In genomic region chr9:74861561-74861980, GRCm38 (mm10) we compare ENCODE assay signal across 8 mouse cellular contexts. TPM values are rescaled to one million over a fixed set of nuclear protein-coding genes. Genes with fewer than 3 reads are reported as not detected.
DNase-seq lines count a peak whose midpoint lies in the region; ATAC-seq lines count a peak whose summit lies in the region.

Gene Onecut1, plus strand, starts transcription at chr9:74861921.

- H3K36me3 ChIP-seq in forebrain, embryonic 10.5 days (replicated peaks), result no peaks in the 10 kb centered on the region
- no peaks in the 10 kb centered on the region for H3K36me3 ChIP-seq in hindbrain, embryonic 16.5 days (ENCODE audit: control insufficient read depth, insufficient read depth, low read length)
- no peaks in the 10 kb centered on the region for H3K36me3 ChIP-seq in lung, embryonic 16.5 days (ENCODE audit: control insufficient read depth, insufficient read depth, low read length)
- H3K36me3 ChIP-seq in stomach, embryonic 14.5 days (ENCODE audit: control insufficient read depth, insufficient read depth, low read length), result no peaks in the 10 kb centered on the region

- under 1% methylated on average over 45 of the region's 45 CpGs for WGBS in forebrain, embryonic 10.5 days
- WGBS in hindbrain, embryonic 16.5 days, result under 1% methylated on average over 45 of the region's 45 CpGs
- 0% methylated on average over 26 of the region's 45 CpGs for WGBS in lung, embryonic 16.5 days
- 1% methylated on average over 35 of the region's 45 CpGs for WGBS in stomach, embryonic 14.5 days

- H3K9ac ChIP-seq in hindbrain, embryonic 16.5 days (ENCODE audit: low read depth, low read length), result peak within 1 kb of the TSS; percentile 62
- H3K9ac ChIP-seq in lung, embryonic 16.5 days (ENCODE audit: low read length), result peak within 1 kb of the TSS; percentile 47
- peak within 1 kb of the TSS; percentile 36; the same call in 1 of the 2 replicates for H3K9ac ChIP-seq in stomach, embryonic 14.5 days (replicated peaks; ENCODE audit: low read depth, low read length)

- ATAC-seq in hindbrain, embryonic 16.5 days, result peak; percentile 71
- peak; percentile 78 for ATAC-seq in lung, embryonic 16.5 days (ENCODE audit: low read depth)
- peak; percentile 51 for ATAC-seq in stomach, embryonic 14.5 days (ENCODE audit: insufficient number of reproducible peaks, insufficient read depth, low FRiP score, low read depth)
- no peak for ATAC-seq in monocyte, adult 5-6 weeks (replicated peaks; ENCODE audit: insufficient number of reproducible peaks, low FRiP score, low TSS enrichment, poor library complexity, severe bottlenecking)

- peak within 1 kb of the TSS; percentile 72 for H3K27ac ChIP-seq in forebrain, embryonic 10.5 days
- peak within 1 kb of the TSS; percentile 36; the same call in 1 of the 2 replicates for H3K27ac ChIP-seq in hindbrain, embryonic 16.5 days (ENCODE audit: low read depth, low read length)
- no peak within 1 kb of the TSS for H3K27ac ChIP-seq in lung, embryonic 16.5 days (ENCODE audit: low read length)
- H3K27ac ChIP-seq in stomach, embryonic 14.5 days (ENCODE audit: low read length), result peak within 1 kb of the TSS; percentile 21; the same call in 1 of the 2 replicates

- peak within 1 kb of the TSS; percentile 86 for H3K4me2 ChIP-seq in hindbrain, embryonic 16.5 days (ENCODE audit: low read length)
- H3K4me2 ChIP-seq in lung, embryonic 16.5 days (ENCODE audit: low read depth, low read length), result peak within 1 kb of the TSS; percentile 95
- H3K4me2 ChIP-seq in stomach, embryonic 14.5 days (replicated peaks; ENCODE audit: low read depth, low read length), result peak within 1 kb of the TSS; percentile 99

- peaks cover 100% of the 10 kb centered on the region for H3K27me3 ChIP-seq in forebrain, embryonic 10.5 days (ENCODE audit: poor library complexity, severe bottlenecking)
- H3K27me3 ChIP-seq in hindbrain, embryonic 16.5 days (replicated peaks; ENCODE audit: control insufficient read depth, insufficient read depth, low read length), result peaks cover 53% of the 10 kb centered on the region
- H3K27me3 ChIP-seq in lung, embryonic 16.5 days (ENCODE audit: control insufficient read depth, insufficient read depth, low read depth, low read length), result peaks cover 96% of the 10 kb centered on the region
- peaks cover 64% of the 10 kb centered on the region for H3K27me3 ChIP-seq in stomach, embryonic 14.5 days (ENCODE audit: control insufficient read depth, insufficient read depth, low read length)

- H3K4me3 ChIP-seq in forebrain, embryonic 10.5 days, result peak within 1 kb of the TSS; percentile 60
- H3K4me3 ChIP-seq in hindbrain, embryonic 16.5 days (ENCODE audit: low read length), result peak within 1 kb of the TSS; percentile 51
- H3K4me3 ChIP-seq in lung, embryonic 16.5 days (ENCODE audit: low read length), result peak within 1 kb of the TSS; percentile 48
- peak within 1 kb of the TSS; percentile 49 for H3K4me3 ChIP-seq in stomach, embryonic 14.5 days (ENCODE audit: low read depth, low read length)

- DNase-seq in gastrocnemius, postnatal 10 days, result peak; percentile 70
- no peak for DNase-seq in gastrocnemius, adult 18-20 months (ENCODE audit: low spot score)
- peak; percentile 69 for DNase-seq in Muller cell, postnatal 12 days (ENCODE audit: inconsistent ontology term)
- DNase-seq in forebrain, embryonic 10.5 days (ENCODE audit: extremely low spot score, low spot score), result peak; percentile 85

- H3K4me1 ChIP-seq in forebrain, embryonic 10.5 days, result peaks cover 71% of the 10 kb centered on the region
- H3K4me1 ChIP-seq in hindbrain, embryonic 16.5 days (ENCODE audit: control insufficient read depth, insufficient read depth, low read depth, low read length), result peaks cover 22% of the 10 kb centered on the region
- H3K4me1 ChIP-seq in lung, embryonic 16.5 days (replicated peaks; ENCODE audit: control insufficient read depth, insufficient read depth, low read length), result peaks cover 14% of the 10 kb centered on the region
- H3K4me1 ChIP-seq in stomach, embryonic 14.5 days (ENCODE audit: control insufficient read depth, insufficient read depth, low read length), result peaks cover 4% of the 10 kb centered on the region; the same call in 1 of the 2 replicates

- no peaks in the 10 kb centered on the region for H3K9me3 ChIP-seq in forebrain, embryonic 10.5 days
- H3K9me3 ChIP-seq in hindbrain, embryonic 16.5 days (ENCODE audit: control insufficient read depth, low read length), result no peaks in the 10 kb centered on the region
- H3K9me3 ChIP-seq in lung, embryonic 16.5 days (ENCODE audit: control insufficient read depth, low read length), result no peaks in the 10 kb centered on the region
- no peaks in the 10 kb centered on the region; the same call in 1 of the 2 replicates for H3K9me3 ChIP-seq in stomach, embryonic 14.5 days (ENCODE audit: control insufficient read depth, low read depth, low read length)

RNA-seq across cellular contexts. Expression of gene Onecut1, which starts in this region (rescaled TPM):
- not detected for total RNA-seq in gastrocnemius, postnatal 10 days (2021)
- not detected for total RNA-seq in gastrocnemius, adult 18-20 months (2021)
- polyA plus RNA-seq in forebrain, embryonic 10.5 days (2016; fragmentation: Nextera tagmentation; extraction: Ambion mirVana), result 0.92 and 1.2 TPM in 2 replicates
- 3.4 and 4.6 TPM in 2 replicates for polyA plus RNA-seq in hindbrain, embryonic 16.5 days (2015; fragmentation: Nextera tagmentation; extraction: Ambion mirVana)
- 0.05 TPM in 1 of 2 replicates, not detected in the other for polyA plus RNA-seq in lung, embryonic 16.5 days (2015; fragmentation: Nextera tagmentation; extraction: Ambion mirVana)
- polyA plus RNA-seq in stomach, embryonic 14.5 days (2014; fragmentation: Nextera tagmentation; extraction: Ambion mirVana), result 0.51 and 1.8 TPM in 2 replicates
- not detected in 3 replicates for total RNA-seq in monocyte, adult 5-6 weeks (2017)

Comparison
In these comparisons a context has a peak if more than half of its experiments do, and no peak if none do; other contexts are left out.
1. Peak in DNase-seq in gastrocnemius, postnatal 10 days; RNA of the gene not detected or under 1 TPM.
2. Peak in ATAC-seq, H3K4me3 ChIP-seq, H3K9ac ChIP-seq and H3K4me2 ChIP-seq in lung, embryonic 16.5 days; RNA of the gene not detected or under 1 TPM.